ENCODE assay signal across 26 mouse cellular contexts in the genomic region with DNA sequence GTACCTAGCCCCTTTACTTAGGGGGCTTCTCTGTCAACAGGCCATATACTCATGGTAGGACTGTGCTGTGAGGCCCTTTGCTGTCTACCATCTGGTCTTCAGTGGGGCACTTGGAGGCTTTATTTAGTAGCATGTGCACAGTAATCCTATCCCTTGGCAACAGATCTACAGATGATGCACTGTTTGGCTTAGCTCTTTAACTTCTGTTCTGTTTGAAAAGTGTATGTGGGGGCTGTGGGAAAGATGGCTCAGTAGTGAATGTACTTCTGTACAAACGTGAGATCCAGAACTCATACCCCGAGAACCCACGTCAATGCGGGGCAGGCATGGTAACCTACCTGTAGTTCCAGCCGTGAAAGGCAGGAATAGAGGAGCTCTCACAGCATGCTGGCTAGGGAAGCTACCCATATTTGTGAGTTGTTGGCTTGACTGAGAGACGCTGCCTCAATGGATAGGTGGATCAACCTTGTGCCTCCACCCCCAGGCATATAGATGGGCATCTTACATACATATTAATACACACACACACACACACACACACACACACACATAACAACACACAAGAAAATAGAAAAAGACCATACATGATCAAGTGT.
DNase-seq lines count a peak whose midpoint lies in the region; ATAC-seq and TF ChIP-seq lines count a peak whose summit lies in the region.
"Had no signal": no experiment of that assay in that cellular context is flagged by ENCODE, and none has a peak within 500 bp of the region (broad histone marks: within the 10 kb centered on the region; RNA-seq: fewer than 3 reads in every experiment).

No protein-coding gene starts in this region.

- H3K36me3 ChIP-seq in megakaryocyte, embryonic 14.5 days (replicated peaks; ENCODE audit: low read length) = no peaks in the 10 kb centered on the region
- H3K36me3 ChIP-seq: embryonic facial prominence, embryonic 13.5 days; forebrain, embryonic 12.5 days; heart, embryonic 12.5 days; hindbrain, embryonic 10.5 days; kidney, embryonic 15.5 days; limb, embryonic 13.5 days; liver, embryonic 12.5 days; midbrain, embryonic 13.5 days; stomach, embryonic 15.5 days had no signal

- no peak overlapping the region for H3K27ac ChIP-seq in cerebellum, adult 2 months (ENCODE audit: insufficient read depth, low read length)
- H3K27ac ChIP-seq: embryonic facial prominence, embryonic 13.5 days; forebrain, embryonic 12.5 days; hindbrain, embryonic 10.5 days; kidney, embryonic 15.5 days; limb, embryonic 13.5 days; liver, embryonic 12.5 days; midbrain, embryonic 13.5 days; stomach, embryonic 15.5 days had no signal

- peaks cover 25% of the 10 kb centered on the region for H3K9me3 ChIP-seq in megakaryocyte, embryonic 14.5 days
- H3K9me3 ChIP-seq: forebrain, embryonic 12.5 days; heart, embryonic 12.5 days; hindbrain, embryonic 10.5 days; kidney, embryonic 15.5 days; limb, embryonic 13.5 days; liver, embryonic 12.5 days; stomach, embryonic 15.5 days had no signal

- no peak for TF ChIP-seq CTCF in cerebellum, adult 2 months (IDR thresholded peaks at IDR 0.05; ENCODE audit: borderline replicate concordance, insufficient read depth, low read depth, low read length)

- no peak overlapping the region for H3K4me3 ChIP-seq in cerebellum, adult 2 months (replicated peaks; ENCODE audit: insufficient read depth, low read depth, low read length)
- H3K4me3 ChIP-seq in megakaryocyte, embryonic 14.5 days (replicated peaks) = peak overlapping the region; percentile 31
- H3K4me3 ChIP-seq: embryonic facial prominence, embryonic 13.5 days; erythroblast, embryonic 14.5 days; forebrain, embryonic 12.5 days; heart, embryonic 12.5 days; hindbrain, embryonic 10.5 days; kidney, embryonic 15.5 days; limb, embryonic 13.5 days; liver, embryonic 12.5 days; midbrain, embryonic 13.5 days; stomach, embryonic 15.5 days had no signal

- 48% methylated on average over 6 of the region's 6 CpGs for WGBS in cerebellum, adult 2 months

- TF ChIP-seq POLR2A in cerebellum, adult 2 months (IDR thresholded peaks at IDR 0.05; ENCODE audit: borderline replicate concordance, insufficient read depth, low read length) = no peak

- DNase-seq in cerebellum, adult 2 months = peak; percentile 21 to 56
- DNase-seq in cerebellum, postnatal 4 days (ENCODE audit: low spot score in 2 of 2) = no peak
- DNase-seq in cerebellum, postnatal 36 days = peak; percentile 3 to 20
- DNase-seq in spleen, postnatal 10 days (ENCODE audit: low spot score in 2 of 2) = no peak
- DNase-seq: adrenal gland, postnatal 10 days; embryo, embryonic 11 days; heart, postnatal 10 days; kidney, adult 11 months; kidney, postnatal 36 days; lung, adult 18-20 months; lung, postnatal 10 days; retina, postnatal 1 day; thymus, postnatal 4 days had no signal

- H3K4me1 ChIP-seq in cerebellum, adult 2 months (ENCODE audit: control insufficient read depth, insufficient read depth, low read length) = peaks cover 9% of the 10 kb centered on the region; the same call in 1 of the 2 replicates
- no peaks in the 10 kb centered on the region for H3K4me1 ChIP-seq in megakaryocyte, embryonic 14.5 days
- H3K4me1 ChIP-seq: embryonic facial prominence, embryonic 13.5 days; forebrain, embryonic 12.5 days; heart, embryonic 12.5 days; hindbrain, embryonic 10.5 days; kidney, embryonic 15.5 days; limb, embryonic 13.5 days; liver, embryonic 12.5 days; midbrain, embryonic 13.5 days; stomach, embryonic 15.5 days had no signal

- ATAC-seq in megakaryocyte, adult 5-6 weeks (ENCODE audit: poor library complexity, severe bottlenecking) = no peak
- no peak for ATAC-seq in granulocyte monocyte progenitor cell, adult 5-6 weeks (replicated peaks; ENCODE audit: poor library complexity, severe bottlenecking)
- ATAC-seq: liver, embryonic 12.5 days; midbrain, embryonic 13.5 days had no signal

- H3K27me3 ChIP-seq in cerebellum, adult 2 months (ENCODE audit: control insufficient read depth, insufficient read depth, low read length) = no peaks in the 10 kb centered on the region
- no peaks in the 10 kb centered on the region for H3K27me3 ChIP-seq in megakaryocyte, embryonic 14.5 days (replicated peaks)
- H3K27me3 ChIP-seq: embryonic facial prominence, embryonic 13.5 days; forebrain, embryonic 12.5 days; heart, embryonic 12.5 days; kidney, embryonic 15.5 days; limb, embryonic 13.5 days; liver, embryonic 12.5 days; midbrain, embryonic 13.5 days; stomach, embryonic 15.5 days had no signal

Comparison
In these comparisons a context has a peak if more than half of its experiments do, and no peak if none do; other contexts are left out.
1. DNase-seq: peak in cerebellum, adult 2 months (2 of 2) and cerebellum, postnatal 36 days (2 of 2); none in cerebellum, postnatal 4 days (0 of 2) and spleen, postnatal 10 days (0 of 2).